Mouse (Mus musculus): ENCODE data around the gene Fgfr2. TPM values are rescaled to one million over a fixed set of nuclear protein-coding genes. Genes with fewer than 3 reads are reported as not detected.

Fgfr2 gene
- polyA plus RNA-seq, 1 experiment from 2014 or later = 86.9 TPM

DNA sequence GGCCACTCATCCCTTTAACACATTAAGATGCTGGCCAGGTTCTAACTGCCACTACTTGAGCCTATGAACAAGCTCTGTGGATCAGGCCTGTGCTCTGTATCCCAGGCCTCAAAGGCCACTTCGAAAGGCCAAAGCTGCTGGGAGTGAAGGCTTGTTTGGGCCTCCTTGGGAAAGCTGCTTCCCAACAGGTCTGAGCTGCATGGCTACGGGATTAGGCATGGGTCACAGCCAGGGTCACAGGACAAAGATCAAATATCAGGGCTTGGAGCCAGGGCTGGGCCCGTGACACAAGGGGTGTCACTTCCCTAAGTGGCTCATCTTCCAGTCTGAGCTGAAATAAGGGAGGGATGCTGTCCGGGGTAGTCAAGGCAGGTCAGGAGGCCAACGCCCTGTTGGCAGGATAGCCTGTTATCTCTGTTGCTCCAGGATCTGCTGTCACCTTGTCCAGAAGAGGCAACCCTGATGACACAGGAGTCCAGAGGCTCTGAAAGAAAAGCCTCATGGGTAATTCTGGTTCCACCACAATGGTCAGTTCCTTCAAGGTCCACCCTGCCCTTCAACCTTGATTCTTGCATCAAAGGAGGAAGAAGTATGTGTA is 1313.5 kb downstream of the Fgfr2 start:
- Histone ChIP-seq H3K4me1 (ENCODE audit: control insufficient read depth, insufficient read depth, low read length) (peaks cover 7% of the 10 kb centered on the region; the same call in 1 of the 2 replicates), H3K27ac (ENCODE audit: low read depth, low read length) (no peak overlapping the region), H3K4me2 (ENCODE audit: low read depth) (no peak overlapping the region), H3K4me3 (ENCODE audit: low read depth, low read length) (no peak overlapping the region), H3K9me3 (ENCODE audit: control insufficient read depth, low read length) (no peaks in the 10 kb centered on the region), H3K36me3 (ENCODE audit: control insufficient read depth, insufficient read depth, low read length) (no peaks in the 10 kb centered on the region), H3K9ac (ENCODE audit: low read length) (no peak overlapping the region), H3K27me3 (ENCODE audit: control insufficient read depth, insufficient read depth, low read length) (no peaks in the 10 kb centered on the region; the same call in 1 of the 2 replicates)
- WGBS = 35% methylated on average over 5 of the region's 5 CpGs
- no peak for ATAC-seq (ENCODE audit: insufficient read depth, low FRiP score, low TSS enrichment)
- no peak for DNase-seq (ENCODE audit: low spot score)

DNA sequence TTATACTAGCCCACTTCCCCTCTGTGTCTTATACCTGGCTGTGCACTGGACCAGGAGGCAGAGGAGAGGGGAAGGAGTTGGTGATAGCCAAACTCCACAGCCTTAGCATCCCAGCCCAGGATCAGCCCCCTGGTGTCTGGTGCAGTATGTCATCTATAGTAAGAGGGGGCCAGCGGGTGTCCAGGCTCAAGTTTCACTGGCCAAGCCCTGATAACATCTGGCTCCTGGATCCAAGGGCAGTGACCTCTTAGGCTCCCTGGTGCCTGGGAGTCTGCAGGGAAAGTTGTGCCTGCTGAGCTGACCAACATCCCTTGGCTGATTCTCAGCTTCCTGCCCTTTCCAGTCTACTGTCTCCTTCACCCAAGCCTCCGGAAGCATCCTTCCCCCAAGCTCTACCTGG is 1315.9 kb downstream of the Fgfr2 start:
- Histone ChIP-seq H3K4me3 (ENCODE audit: low read depth, low read length) (no peak overlapping the region), H3K27ac (ENCODE audit: low read depth, low read length) (no peak overlapping the region), H3K9ac (ENCODE audit: low read length) (no peak overlapping the region), H3K36me3 (ENCODE audit: control insufficient read depth, insufficient read depth, low read length) (no peaks in the 10 kb centered on the region), H3K4me2 (ENCODE audit: low read depth) (no peak overlapping the region), H3K9me3 (ENCODE audit: control insufficient read depth, low read length) (no peaks in the 10 kb centered on the region), H3K27me3 (ENCODE audit: control insufficient read depth, insufficient read depth, low read length) (peaks cover 8% of the 10 kb centered on the region; the same call in 1 of the 2 replicates), H3K4me1 (ENCODE audit: control insufficient read depth, insufficient read depth, low read length) (peaks cover 7% of the 10 kb centered on the region; the same call in 1 of the 2 replicates)
- no peak for DNase-seq (ENCODE audit: low spot score)
- WGBS = 52% methylated on average over 2 of the region's 2 CpGs
- ATAC-seq (ENCODE audit: insufficient read depth, low FRiP score, low TSS enrichment) = no peak

DNA sequence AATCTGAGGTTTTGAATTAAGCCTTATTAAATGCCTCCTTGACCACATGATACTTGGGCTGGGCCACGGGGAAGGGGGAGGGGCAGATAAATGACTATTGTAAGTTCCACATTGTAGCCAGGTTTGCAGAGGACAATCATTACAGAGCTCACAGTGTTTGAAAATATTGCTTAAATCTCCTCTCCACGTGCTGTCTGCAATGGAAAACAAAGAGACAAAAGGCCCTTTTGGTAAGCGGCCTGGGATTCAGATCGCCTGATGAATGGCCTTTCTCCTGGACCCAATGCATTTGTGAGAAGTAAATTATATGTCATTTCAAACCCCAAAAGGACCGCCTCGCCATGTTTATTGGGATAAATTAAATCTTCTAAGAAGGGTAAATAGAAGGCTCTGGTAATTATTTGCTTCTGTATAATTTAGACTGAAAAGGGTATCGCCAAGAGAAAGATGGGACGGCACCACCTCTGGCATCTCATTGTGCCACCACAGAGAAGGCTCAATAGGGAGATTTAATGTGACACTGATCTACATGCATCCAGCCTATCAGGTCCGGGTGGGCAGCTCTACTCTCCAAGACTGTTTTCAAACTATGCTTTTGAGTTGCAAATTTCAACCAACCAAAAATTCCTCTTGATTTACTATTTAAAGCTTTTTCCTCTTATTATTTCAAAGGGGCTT is 1317.5 kb downstream of the Fgfr2 start:
- H3K27me3 ChIP-seq (ENCODE audit: control insufficient read depth, insufficient read depth, low read length) = peaks cover 8% of the 10 kb centered on the region; the same call in 1 of the 2 replicates

DNA sequence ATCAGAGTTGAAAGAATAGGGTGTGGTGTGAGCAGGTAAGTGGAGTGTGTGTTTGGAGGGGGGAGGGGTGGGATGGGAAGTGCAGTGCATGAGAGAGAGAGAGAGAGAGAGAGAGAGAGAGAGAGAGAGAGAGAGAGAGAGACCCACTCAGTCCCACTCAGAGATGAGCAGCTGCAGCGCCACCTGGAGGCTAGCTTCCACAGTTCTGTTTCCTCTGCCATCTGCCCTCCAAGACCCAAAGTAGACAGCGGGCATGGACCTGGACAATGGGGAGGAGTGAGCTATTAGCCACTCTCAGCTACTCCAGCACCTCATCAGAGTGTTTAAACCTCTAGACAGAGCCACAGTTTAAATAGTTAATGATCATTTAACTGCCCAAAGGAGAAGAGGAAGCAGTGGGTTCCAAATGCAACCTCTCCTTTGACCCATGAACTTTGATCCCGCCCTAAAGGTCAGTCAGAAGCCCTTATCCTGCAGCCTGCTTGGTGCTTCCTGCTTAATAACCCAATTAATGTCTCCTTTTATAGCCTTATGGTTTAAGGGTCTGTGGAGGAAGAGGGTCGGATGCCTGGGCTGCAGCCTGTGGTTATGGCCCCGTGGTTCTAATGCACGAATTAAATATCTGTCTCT is 1322.6 kb downstream of the Fgfr2 start:
- H3K9ac ChIP-seq (ENCODE audit: low read length) = no peak overlapping the region
- H3K9me3 ChIP-seq (ENCODE audit: control insufficient read depth, low read length) = no peaks in the 10 kb centered on the region
- H3K4me3 ChIP-seq (ENCODE audit: low read depth, low read length) = no peak overlapping the region
- ATAC-seq (ENCODE audit: insufficient read depth, low FRiP score, low TSS enrichment) (no peak), DNase-seq (ENCODE audit: low spot score) (peak; percentile 74)
- H3K36me3 ChIP-seq (ENCODE audit: control insufficient read depth, insufficient read depth, low read length) = no peaks in the 10 kb centered on the region
- H3K4me1 ChIP-seq (ENCODE audit: control insufficient read depth, insufficient read depth, low read length) = peaks cover 16% of the 10 kb centered on the region
- H3K27me3 ChIP-seq (ENCODE audit: control insufficient read depth, insufficient read depth, low read length) = peaks cover 8% of the 10 kb centered on the region; the same call in 1 of the 2 replicates
- WGBS = 25% methylated on average over 6 of the region's 6 CpGs
- H3K4me2 ChIP-seq (ENCODE audit: low read depth) = no peak overlapping the region
- no peak overlapping the region for H3K27ac ChIP-seq (ENCODE audit: low read depth, low read length)

More for the DNA sequence above, 1317.5 kb downstream of the Fgfr2 start:
- peaks cover 19% of the 10 kb centered on the region for H3K4me1 ChIP-seq (ENCODE audit: control insufficient read depth, insufficient read depth, low read length)
- H3K36me3 ChIP-seq (ENCODE audit: control insufficient read depth, insufficient read depth, low read length) = no peaks in the 10 kb centered on the region
- no peak overlapping the region for H3K9ac ChIP-seq (ENCODE audit: low read length)
- no peaks in the 10 kb centered on the region for H3K9me3 ChIP-seq (ENCODE audit: control insufficient read depth, low read length)
- H3K27ac ChIP-seq (ENCODE audit: low read depth, low read length) = no peak overlapping the region
- peak; percentile 77 for ATAC-seq (ENCODE audit: insufficient read depth, low FRiP score, low TSS enrichment)
- no peak overlapping the region for H3K4me3 ChIP-seq (ENCODE audit: low read depth, low read length)
- 33% methylated on average over 9 of the region's 9 CpGs for WGBS
- peak; percentile 38 for DNase-seq (ENCODE audit: low spot score)
- no peak overlapping the region for H3K4me2 ChIP-seq (ENCODE audit: low read depth)

DNA sequence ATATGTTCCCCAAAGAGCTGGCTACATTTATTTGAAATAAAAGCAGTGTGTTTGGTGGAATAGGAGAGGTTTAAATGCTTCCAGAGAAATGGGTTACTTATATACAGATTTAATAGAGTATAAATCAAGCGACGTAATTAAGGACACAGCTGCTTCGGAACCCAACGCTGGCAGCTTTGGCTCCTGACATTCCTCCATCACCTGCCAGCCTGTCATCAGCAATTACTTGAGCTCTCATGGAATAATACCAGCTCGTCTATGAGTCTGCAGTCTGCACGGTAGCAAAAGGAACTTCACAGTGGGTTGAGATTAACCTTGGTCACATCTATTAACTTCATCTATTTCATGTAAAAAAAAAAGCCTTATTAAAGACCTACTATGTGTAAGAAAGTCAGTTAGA is 1326.0 kb downstream of the Fgfr2 start:
- Histone ChIP-seq H3K27me3 (ENCODE audit: control insufficient read depth, insufficient read depth, low read length) (no peaks in the 10 kb centered on the region), H3K9me3 (ENCODE audit: control insufficient read depth, low read length) (no peaks in the 10 kb centered on the region), H3K4me3 (ENCODE audit: low read depth, low read length) (no peak overlapping the region), H3K4me1 (ENCODE audit: control insufficient read depth, insufficient read depth, low read length) (peaks cover 13% of the 10 kb centered on the region), H3K36me3 (ENCODE audit: control insufficient read depth, insufficient read depth, low read length) (no peaks in the 10 kb centered on the region), H3K27ac (ENCODE audit: low read depth, low read length) (no peak overlapping the region), H3K4me2 (ENCODE audit: low read depth) (no peak overlapping the region), H3K9ac (ENCODE audit: low read length) (no peak overlapping the region)
- ATAC-seq (ENCODE audit: insufficient read depth, low FRiP score, low TSS enrichment) = no peak
- 64% methylated on average over 6 of the region's 6 CpGs for WGBS
- DNase-seq (ENCODE audit: low spot score) = no peak

DNA sequence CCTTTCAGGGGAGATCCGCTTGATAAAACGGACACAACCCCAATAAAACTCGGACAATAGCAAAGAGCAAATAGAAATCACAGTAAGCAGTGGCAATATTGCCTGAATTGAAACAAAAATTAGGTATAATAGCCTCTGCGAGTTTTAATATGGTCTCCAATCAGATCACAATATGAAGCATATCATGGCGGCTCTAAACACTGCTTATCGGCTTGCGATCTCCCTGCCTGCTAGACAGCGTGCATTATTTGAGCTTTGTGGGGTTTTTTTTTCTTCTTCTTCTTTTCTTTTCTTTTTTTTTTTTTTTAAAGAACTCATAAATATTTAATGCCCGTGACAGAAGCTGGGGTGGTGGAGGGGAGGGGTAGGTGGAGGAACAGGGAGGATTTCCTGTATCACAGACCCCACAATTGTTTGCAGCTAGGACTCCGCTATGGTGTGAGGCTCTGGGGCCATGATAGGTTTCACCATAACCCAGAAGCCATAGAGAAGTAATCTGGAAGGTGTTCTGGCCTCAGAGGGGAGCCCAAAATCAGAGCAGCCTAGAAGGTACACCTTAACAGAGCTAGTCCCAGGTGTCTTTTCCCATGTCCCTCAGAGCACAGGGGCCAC is 1334.4 kb downstream of the Fgfr2 start:
- H3K9ac ChIP-seq (ENCODE audit: low read length) = no peak overlapping the region
- ATAC-seq (ENCODE audit: insufficient read depth, low FRiP score, low TSS enrichment) (no peak), DNase-seq (ENCODE audit: low spot score) (no peak)
- WGBS = 55% methylated on average over 10 of the region's 10 CpGs
- H3K4me1 ChIP-seq (ENCODE audit: control insufficient read depth, insufficient read depth, low read length) = peaks cover 3% of the 10 kb centered on the region; the same call in 1 of the 2 replicates
- H3K4me3 ChIP-seq (ENCODE audit: low read depth, low read length) = no peak overlapping the region
- H3K9me3 ChIP-seq (ENCODE audit: control insufficient read depth, low read length) = no peaks in the 10 kb centered on the region
- H3K36me3 ChIP-seq (ENCODE audit: control insufficient read depth, insufficient read depth, low read length) = no peaks in the 10 kb centered on the region
- no peaks in the 10 kb centered on the region; the same call in 1 of the 2 replicates for H3K27me3 ChIP-seq (ENCODE audit: control insufficient read depth, insufficient read depth, low read length)
- no peak overlapping the region for H3K4me2 ChIP-seq (ENCODE audit: low read depth)
- H3K27ac ChIP-seq (ENCODE audit: low read depth, low read length) = no peak overlapping the region

DNA sequence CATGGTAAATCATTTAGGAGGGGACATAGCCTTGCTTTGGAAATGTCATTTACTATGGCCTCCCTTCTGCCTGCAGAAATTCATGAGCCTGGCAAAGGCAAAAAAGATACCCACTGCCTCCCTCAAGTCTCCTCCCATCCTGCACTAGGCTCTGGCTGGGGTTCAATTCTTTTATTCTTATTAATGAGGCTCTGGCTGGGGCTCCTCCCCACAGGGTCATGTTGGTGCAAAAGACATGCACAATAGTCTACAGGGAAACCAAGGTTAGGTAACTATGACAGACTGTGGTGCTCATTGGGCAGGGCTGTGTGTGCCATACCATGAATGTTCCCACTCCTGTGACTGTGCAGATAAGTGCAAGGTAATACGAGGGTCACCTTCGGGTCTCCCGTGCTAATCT is 1337.4 kb downstream of the Fgfr2 start:
- no peaks in the 10 kb centered on the region for H3K36me3 ChIP-seq (ENCODE audit: control insufficient read depth, insufficient read depth, low read length)
- WGBS = 85% methylated on average over 3 of the region's 3 CpGs
- no peak overlapping the region for H3K27ac ChIP-seq (ENCODE audit: low read depth, low read length)
- no peak overlapping the region for H3K9ac ChIP-seq (ENCODE audit: low read length)
- no peak overlapping the region for H3K4me3 ChIP-seq (ENCODE audit: low read depth, low read length)
- no peaks in the 10 kb centered on the region for H3K27me3 ChIP-seq (ENCODE audit: control insufficient read depth, insufficient read depth, low read length)
- no peaks in the 10 kb centered on the region for H3K9me3 ChIP-seq (ENCODE audit: control insufficient read depth, low read length)
- ATAC-seq (ENCODE audit: insufficient read depth, low FRiP score, low TSS enrichment) = no peak
- no peak for DNase-seq (ENCODE audit: low spot score)
- no peak overlapping the region for H3K4me2 ChIP-seq (ENCODE audit: low read depth)
- H3K4me1 ChIP-seq (ENCODE audit: control insufficient read depth, insufficient read depth, low read length) = peaks cover 3% of the 10 kb centered on the region; the same call in 1 of the 2 replicates

DNA sequence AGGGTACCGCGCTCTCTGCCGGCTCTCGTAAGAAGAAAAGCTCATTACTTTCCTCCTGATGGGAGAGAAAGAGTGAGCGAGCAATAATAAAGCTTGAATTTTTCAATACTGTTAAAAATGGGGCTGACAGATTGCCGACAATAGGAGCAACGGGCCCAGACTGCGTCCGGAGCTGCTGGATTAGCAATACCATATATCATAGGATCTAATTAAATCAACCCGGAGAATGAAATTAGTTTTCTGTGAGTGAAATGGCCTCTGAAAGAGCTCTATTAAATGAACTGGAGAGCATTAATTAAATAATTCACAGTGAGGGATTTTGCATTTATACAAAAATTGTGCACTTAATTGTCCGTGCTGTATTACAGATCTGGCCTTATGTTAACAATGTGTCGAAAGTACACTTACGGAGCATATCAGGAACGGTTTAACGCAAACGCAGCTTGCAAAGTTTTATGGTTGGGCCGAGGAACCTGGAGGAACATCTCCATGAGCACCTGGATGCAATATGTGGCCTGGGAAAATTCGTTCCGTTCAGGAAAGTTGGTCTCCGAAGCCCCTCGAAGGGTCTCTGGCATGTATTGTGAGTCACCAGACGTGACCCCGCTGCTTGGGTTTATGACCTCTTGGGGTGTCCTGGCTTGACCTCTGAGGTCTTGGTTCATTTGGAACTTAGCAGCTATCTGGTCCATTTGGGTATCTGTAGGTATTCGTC is 1344.7 kb downstream of the Fgfr2 start:
- Histone ChIP-seq H3K9ac (ENCODE audit: low read length) (no peak overlapping the region), H3K9me3 (ENCODE audit: control insufficient read depth, low read length) (no peaks in the 10 kb centered on the region), H3K4me2 (ENCODE audit: low read depth) (no peak overlapping the region), H3K27me3 (ENCODE audit: control insufficient read depth, insufficient read depth, low read length) (peaks cover 8% of the 10 kb centered on the region; the same call in 1 of the 2 replicates), H3K4me1 (ENCODE audit: control insufficient read depth, insufficient read depth, low read length) (peaks cover 8% of the 10 kb centered on the region; the same call in 1 of the 2 replicates), H3K4me3 (ENCODE audit: low read depth, low read length) (no peak overlapping the region), H3K36me3 (ENCODE audit: control insufficient read depth, insufficient read depth, low read length) (no peaks in the 10 kb centered on the region), H3K27ac (ENCODE audit: low read depth, low read length) (no peak overlapping the region)
- ATAC-seq (ENCODE audit: insufficient read depth, low FRiP score, low TSS enrichment) = no peak
- DNase-seq (ENCODE audit: low spot score) = peak; percentile 55
- 43% methylated on average over 24 of the region's 24 CpGs for WGBS
